Mouse (Mus musculus) frontal cortex, adult 2 months (tissue): ENCODE data around the gene Upf3b. TPM values are rescaled to one million over a fixed set of nuclear protein-coding genes. Genes with fewer than 3 reads are reported as not detected.
"Not testable (repeated sequence)": the region's sequence is repeated elsewhere in the genome, so short reads cannot be mapped to it uniquely, and the experiment has no call there.

Source experiments
- DNase-seq, 2 experiments: peaks; one replicate each; pipeline ENCODE4 v3.0.0; 2022; ENCODE audit warnings: low spot score in 1 of 2; ENCODE audit errors: extremely low spot score in 1 of 2
- polyA plus RNA-seq: library from polyadenylated mRNA; depleted of rRNA; stranded (reverse); fragments of >200 nt; gene quantifications from 2 replicates; pipeline ENCODE4 v1.2.3, GENCODE M21; 2012; rRNA removed

Upf3b gene
- 32.8 and 35.0 TPM in 2 replicates for polyA plus RNA-seq

- DNase-seq, result peak; percentile 89 to 92
Observed at GRCm38 (mm10) chrX:37110193-37110880, at the start of gene Upf3b. Upf3b (minus strand) TSS chrX:37110322.

- DNase-seq, result no peak
Observed at GRCm38 (mm10) chrX:37157839-37158238, 47.7 kb upstream of the Upf3b start.

GRCm38 (mm10) chrX:37144954-37145353 lies 34.8 kb upstream of the Upf3b start:
- DNase-seq, result no peak

- not testable (repeated sequence) for DNase-seq
Observed at GRCm38 (mm10) chrX:37144498-37144897, 34.4 kb upstream of the Upf3b start.

- no peak for DNase-seq
Observed at GRCm38 (mm10) chrX:37141732-37142131, 31.6 kb upstream of the Upf3b start.

GRCm38 (mm10) chrX:37126671-37127358 lies 16.7 kb upstream of the Upf3b start, which contains the start of gene Nkap:
Nkap (plus strand) TSS chrX:37126795.
- peak; percentile 31 to 86 for DNase-seq

GRCm38 (mm10) chrX:37125511-37125910 lies 15.4 kb upstream of the Upf3b start:
- DNase-seq, result no peak

GRCm38 (mm10) chrX:37120212-37120611 lies 10.1 kb upstream of the Upf3b start:
- no peak for DNase-seq

GRCm38 (mm10) chrX:37119585-37119984 lies 9.5 kb upstream of the Upf3b start:
- no peak for DNase-seq

GRCm38 (mm10) chrX:37117085-37117484 lies 7.0 kb upstream of the Upf3b start:
- no peak for DNase-seq

- no peak for DNase-seq
Observed at GRCm38 (mm10) chrX:37110881-37111193, 715 bp upstream of the Upf3b start.

GRCm38 (mm10) chrX:37109526-37110192 lies 463 bp downstream of the Upf3b start:
- no peak for DNase-seq

- DNase-seq, result no peak
Observed at GRCm38 (mm10) chrX:37103826-37104225, 6.3 kb downstream of the Upf3b start.

- no peak for DNase-seq
Observed at GRCm38 (mm10) chrX:37098681-37099080, 11.4 kb downstream of the Upf3b start.

- no peak for DNase-seq
Observed at GRCm38 (mm10) chrX:37095106-37095768, 14.9 kb downstream of the Upf3b start.

- no peak for DNase-seq
Observed at GRCm38 (mm10) chrX:37091457-37091856, 18.7 kb downstream of the Upf3b start.

- no peak for DNase-seq
Observed at GRCm38 (mm10) chrX:37088778-37089177, 21.3 kb downstream of the Upf3b start.

GRCm38 (mm10) chrX:37085665-37086064 lies 24.5 kb downstream of the Upf3b start:
- no peak for DNase-seq

- DNase-seq, result peak; percentile 66 to 78
Observed at GRCm38 (mm10) chrX:37084927-37085660, 25.0 kb downstream of the Upf3b start, which contains the start of gene Rpl39. Rpl39 (minus strand) TSS chrX:37085402.

GRCm38 (mm10) chrX:37084318-37084926 lies 25.7 kb downstream of the Upf3b start:
- DNase-seq, result peak; percentile 24 to 39
